Mouse (Mus musculus) adrenal gland, postnatal 25 days (tissue): ENCODE data around the gene Tes3-ps. TPM values are rescaled to one million over a fixed set of nuclear protein-coding genes. Genes with fewer than 3 reads are reported as not detected.
A peak's percentile ranks its signal among the peaks of the same experiment; 100 is the strongest.

Experiments used
- DNase-seq: peaks from one replicate; pipeline ENCODE4 v3.0.0; 2021; ENCODE audit warnings: mixed read lengths
- long read RNA-seq: library from polyadenylated mRNA; stranded (forward); transcript quantifications from one replicate; pipeline ENCODE4 v2.0.0, GENCODE M21; 2021
- total RNA-seq: library from RNA; stranded (reverse); gene quantifications from 2 replicates; pipeline ENCODE4 v1.2.3, GENCODE M21; 2021

Gene Tes3-ps
- total RNA-seq = 1.5 and 2.1 TPM in 2 replicates
- long read RNA-seq, partial matches to known transcripts = 0 of 2 reads
- long read RNA-seq, other reads (novel, unspliced or antisense) = 0 of 2 reads

GRCm38 (mm10) chr13:49492376-49493368, at the start of gene Tes3-ps:
TSS of gene Tes3-ps (plus strand) at chr13:49493318.
- DNase-seq = no peak

- peak; percentile 15 for DNase-seq
Observed at GRCm38 (mm10) chr13:49444451-49444850, 48.7 kb upstream of the Tes3-ps start.

GRCm38 (mm10) chr13:49449318-49449749, 43.8 kb upstream of the Tes3-ps start:
- DNase-seq = peak; percentile 86

- DNase-seq = peak; percentile 16
Observed at GRCm38 (mm10) chr13:49460276-49460675, 32.8 kb upstream of the Tes3-ps start.

GRCm38 (mm10) chr13:49460692-49461414, 32.3 kb upstream of the Tes3-ps start:
- no peak for DNase-seq

- DNase-seq = peak; percentile 20
Observed at GRCm38 (mm10) chr13:49461458-49462132, 31.5 kb upstream of the Tes3-ps start.

GRCm38 (mm10) chr13:49462921-49463320, 30.2 kb upstream of the Tes3-ps start:
- DNase-seq = no peak

- DNase-seq = no peak
Observed at GRCm38 (mm10) chr13:49465875-49466274, 27.2 kb upstream of the Tes3-ps start.

- peak; percentile 57 for DNase-seq
Observed at GRCm38 (mm10) chr13:49466393-49467075, 26.6 kb upstream of the Tes3-ps start.

- DNase-seq = no peak
Observed at GRCm38 (mm10) chr13:49467585-49467984, 25.5 kb upstream of the Tes3-ps start.

GRCm38 (mm10) chr13:49469002-49469401, 24.1 kb upstream of the Tes3-ps start:
- no peak for DNase-seq

GRCm38 (mm10) chr13:49470319-49470718, 22.8 kb upstream of the Tes3-ps start:
- DNase-seq = no peak

GRCm38 (mm10) chr13:49470806-49471205, 22.3 kb upstream of the Tes3-ps start:
- DNase-seq = peak; percentile 22

- no peak for DNase-seq
Observed at GRCm38 (mm10) chr13:49471981-49472675, 21.0 kb upstream of the Tes3-ps start.

GRCm38 (mm10) chr13:49472676-49473005, 20.5 kb upstream of the Tes3-ps start:
- DNase-seq = no peak

GRCm38 (mm10) chr13:49477887-49478286, 15.2 kb upstream of the Tes3-ps start:
- DNase-seq = no peak

- DNase-seq = no peak
Observed at GRCm38 (mm10) chr13:49478851-49479374, 14.2 kb upstream of the Tes3-ps start.

GRCm38 (mm10) chr13:49479399-49479798, 13.7 kb upstream of the Tes3-ps start:
- no peak for DNase-seq

GRCm38 (mm10) chr13:49480057-49480456, 13.1 kb upstream of the Tes3-ps start:
- peak; percentile 66 for DNase-seq

GRCm38 (mm10) chr13:49480551-49480950, 12.6 kb upstream of the Tes3-ps start:
- no peak for DNase-seq

GRCm38 (mm10) chr13:49485388-49485787, 7.7 kb upstream of the Tes3-ps start:
- DNase-seq = no peak
